Mouse (Mus musculus): ENCODE results near the gene Coq2. TPM values are rescaled to one million over a fixed set of nuclear protein-coding genes. Genes with fewer than 3 reads are reported as not detected.
A peak's percentile ranks its signal among the peaks of the same experiment; 100 is the strongest.

Coq2 gene
- total RNA-seq, 1 experiment from 2014 or later = 65.2 TPM

DNA sequence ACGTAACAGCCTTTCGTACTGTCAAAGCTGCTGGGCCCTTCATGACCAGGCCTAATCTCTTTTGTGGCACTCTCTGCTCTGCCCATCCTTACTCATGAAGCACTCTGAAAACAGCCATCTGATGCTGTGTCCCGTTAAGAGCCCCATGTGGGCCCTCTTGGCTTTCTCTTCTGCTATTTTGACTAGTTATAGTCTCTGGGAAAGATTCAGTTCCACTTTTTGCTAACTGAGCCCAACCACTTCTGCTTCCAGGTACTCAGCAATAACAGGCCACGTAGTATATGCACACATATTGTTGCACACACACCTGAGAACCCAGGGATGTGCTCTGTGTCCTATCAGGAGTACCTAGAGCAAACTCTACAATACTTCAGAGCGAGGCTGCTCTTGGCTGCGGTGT, 11.9 kb downstream of the Coq2 start:
- no peak for DNase-seq

- no peak for DNase-seq
Observed at GRCm38 (mm10) chr5:100658460-100658859, 16.5 kb downstream of the Coq2 start.

DNA sequence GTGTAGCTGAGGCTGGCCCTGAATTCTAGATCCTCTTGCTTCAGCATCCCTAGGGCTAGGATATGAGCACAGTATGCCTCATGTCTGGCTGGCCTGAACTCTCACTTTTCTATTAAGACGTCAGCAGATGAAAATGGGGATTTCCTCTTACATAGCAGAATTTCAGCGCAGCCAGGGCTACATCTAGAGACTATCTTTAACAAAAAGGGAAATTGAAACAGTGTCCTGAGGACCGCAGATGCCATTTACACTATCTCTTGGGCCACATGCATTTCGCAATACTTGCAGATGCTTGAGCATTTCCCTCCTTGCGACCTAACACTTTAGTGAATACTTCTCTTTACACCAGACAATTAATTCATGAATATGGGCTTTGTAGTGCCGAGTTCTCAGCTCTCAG, 18.6 kb downstream of the Coq2 start:
- DNase-seq = no peak

- DNase-seq = no peak
Observed at GRCm38 (mm10) chr5:100652327-100652726, 22.6 kb downstream of the Coq2 start.

- DNase-seq = no peak
Observed at GRCm38 (mm10) chr5:100651486-100651885, 23.5 kb downstream of the Coq2 start.

- DNase-seq = no peak
Observed at GRCm38 (mm10) chr5:100650969-100651368, 24.0 kb downstream of the Coq2 start.

- DNase-seq = no peak
Observed at GRCm38 (mm10) chr5:100648546-100648945, 26.4 kb downstream of the Coq2 start.

GRCm38 (mm10) chr5:100648046-100648445, 26.9 kb downstream of the Coq2 start:
- no peak for DNase-seq

DNA sequence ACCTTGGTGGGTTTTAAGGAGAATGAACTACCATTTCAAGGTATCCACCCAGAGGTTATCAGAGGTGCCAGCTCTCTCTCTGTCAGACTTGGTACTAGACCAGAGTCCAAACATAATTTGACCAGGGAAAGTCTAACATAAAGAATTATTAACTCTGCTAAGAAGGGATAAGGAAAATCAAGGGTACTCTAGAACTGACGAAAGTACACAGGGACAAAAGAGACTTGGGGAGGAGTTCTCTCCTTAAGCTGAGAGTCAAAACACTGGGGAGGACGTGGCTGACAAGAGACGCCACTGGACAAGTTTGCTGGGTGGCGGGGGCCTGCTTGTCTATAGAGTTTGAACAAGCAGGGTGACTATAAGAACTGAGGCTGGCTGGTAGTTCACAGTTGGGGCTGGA, 28.4 kb downstream of the Coq2 start:
- DNase-seq = no peak

DNA sequence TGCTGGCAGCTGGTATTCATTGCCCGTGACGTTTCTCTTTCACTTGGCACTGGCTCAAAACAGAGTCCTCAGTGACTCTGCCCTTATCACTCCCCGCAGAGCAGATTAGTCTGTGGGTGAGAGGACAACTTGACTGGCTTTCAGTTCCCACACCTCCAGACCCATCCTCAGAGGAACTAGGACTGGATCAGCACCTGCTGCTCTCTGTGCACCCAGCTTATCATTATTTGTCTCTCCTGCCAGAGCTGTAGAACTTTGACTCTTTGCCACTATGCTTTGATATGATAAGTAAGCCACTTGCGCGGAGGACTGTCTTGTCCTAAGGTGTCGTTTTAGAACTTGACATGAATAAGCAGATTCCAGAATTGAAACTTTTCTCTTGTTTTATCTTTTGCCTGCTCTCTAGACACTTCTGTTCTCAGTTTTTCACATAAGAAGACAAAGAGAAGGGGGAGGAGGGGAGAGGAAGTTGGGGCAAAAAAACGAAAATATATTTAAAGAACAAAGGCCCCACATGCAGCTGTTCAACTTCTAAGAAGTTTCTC, 30.9 kb downstream of the Coq2 start:
- no peak for DNase-seq

DNA sequence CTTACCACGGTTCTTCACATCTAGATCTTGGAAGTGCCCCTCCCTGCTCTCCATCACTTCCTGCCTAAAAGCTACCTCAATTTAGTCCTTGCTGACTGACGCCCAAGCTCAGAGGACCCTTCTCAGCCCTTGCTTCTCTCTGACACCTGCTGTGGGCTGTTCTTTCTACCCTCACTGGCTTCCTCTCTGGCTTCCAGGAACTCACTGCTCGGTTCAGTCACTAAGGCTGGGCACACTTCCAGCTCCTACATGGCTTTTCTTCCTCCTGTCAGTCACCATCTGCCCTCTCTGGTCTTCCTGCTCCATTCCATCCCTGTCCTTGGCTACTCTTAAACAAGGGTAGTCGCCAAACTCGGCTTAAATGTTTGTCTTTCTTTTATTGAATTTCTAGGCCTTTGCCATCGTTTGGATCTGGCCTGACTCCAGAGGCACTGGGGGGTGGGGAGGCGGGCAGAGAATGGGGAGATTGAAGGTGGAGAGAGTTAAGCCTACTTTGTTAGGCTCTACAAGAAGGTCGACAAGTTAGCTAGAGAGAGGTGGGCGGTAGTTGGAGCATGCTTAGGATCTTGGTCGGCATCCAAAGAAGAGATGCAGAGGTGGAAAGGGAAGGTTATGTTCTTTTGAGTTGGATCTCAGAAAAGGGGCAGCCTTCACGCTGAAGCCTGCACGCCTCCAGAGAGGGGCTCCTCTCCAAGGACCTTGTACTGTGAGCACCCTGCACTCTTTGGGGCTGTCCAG, 31.5 kb downstream of the Coq2 start:
- DNase-seq = no peak

DNA sequence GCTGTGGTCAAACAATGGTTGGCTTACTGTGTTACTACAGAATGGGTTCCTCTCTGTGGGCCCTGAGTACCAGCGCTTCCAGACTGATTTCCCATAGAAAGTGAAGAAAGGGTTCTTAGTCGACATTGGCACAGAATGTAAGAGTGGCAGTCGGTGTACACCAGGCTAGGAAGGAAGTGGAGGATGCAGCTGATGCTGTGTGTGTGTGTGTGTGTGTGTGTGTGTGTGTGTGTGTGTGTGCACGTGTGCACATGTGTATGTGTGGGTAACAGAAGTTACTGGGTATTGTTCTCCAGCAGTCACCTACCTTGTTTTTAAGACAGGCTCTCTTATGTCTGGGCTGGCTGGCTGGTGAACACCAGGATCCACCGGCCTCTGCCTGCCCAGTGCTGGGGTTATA, 32.6 kb downstream of the Coq2 start:
- DNase-seq = no peak

DNA sequence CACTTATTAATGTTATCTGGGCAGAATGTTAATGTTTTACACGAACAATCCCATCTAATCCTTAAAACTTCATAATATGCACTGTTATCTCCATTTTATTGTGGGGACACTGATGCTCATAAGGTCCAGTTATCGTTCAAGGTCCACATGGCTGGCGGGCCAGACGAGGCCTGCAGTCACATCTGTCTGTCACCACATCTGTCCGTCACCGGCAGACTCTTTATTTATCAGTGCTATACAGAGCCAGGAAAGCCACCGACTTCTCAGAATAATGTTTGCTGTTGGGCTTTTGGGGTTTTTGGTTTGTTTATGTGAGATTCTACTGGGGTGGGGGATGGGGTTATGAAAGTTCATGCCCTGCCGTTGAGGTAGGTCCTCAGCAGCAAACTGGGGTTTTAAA, 36.5 kb downstream of the Coq2 start:
- no peak for DNase-seq

GRCm38 (mm10) chr5:100636794-100637544, 38.0 kb downstream of the Coq2 start:
- DNase-seq = peak; percentile 10

- DNase-seq = no peak
Observed at GRCm38 (mm10) chr5:100635908-100636307, 39.0 kb downstream of the Coq2 start.

- DNase-seq = no peak
Observed at GRCm38 (mm10) chr5:100634885-100635478, 40.0 kb downstream of the Coq2 start.

DNA sequence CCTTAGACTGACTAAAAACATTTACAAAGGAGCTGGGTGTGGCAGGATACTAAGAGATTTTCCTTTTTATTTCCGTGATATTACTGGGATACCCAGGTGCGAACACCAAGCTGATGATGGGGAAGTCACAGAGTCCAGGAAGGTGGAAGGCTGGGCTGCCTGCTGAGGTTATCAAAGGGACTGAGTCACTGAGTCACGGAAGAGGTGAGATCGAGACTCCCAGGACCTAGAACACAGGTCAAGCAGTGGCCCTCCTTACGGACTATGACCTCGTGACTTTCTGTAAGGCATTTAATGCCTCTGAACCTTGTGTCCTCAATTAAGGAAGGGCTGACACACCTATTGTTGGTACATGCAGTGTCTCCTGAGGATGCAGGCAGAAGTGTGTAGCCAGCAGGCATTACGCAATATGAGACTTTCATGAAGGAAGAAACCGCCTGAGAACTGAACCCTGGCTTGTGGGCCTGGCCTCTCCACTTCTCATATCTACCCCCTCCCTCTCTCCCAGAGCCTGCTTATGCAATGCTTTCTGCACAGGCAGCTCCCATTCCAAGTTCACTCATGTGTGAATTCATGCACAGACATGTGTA, 42.3 kb downstream of the Coq2 start:
- no peak for DNase-seq

GRCm38 (mm10) chr5:100628807-100629206, 46.1 kb downstream of the Coq2 start:
- DNase-seq = no peak

DNA sequence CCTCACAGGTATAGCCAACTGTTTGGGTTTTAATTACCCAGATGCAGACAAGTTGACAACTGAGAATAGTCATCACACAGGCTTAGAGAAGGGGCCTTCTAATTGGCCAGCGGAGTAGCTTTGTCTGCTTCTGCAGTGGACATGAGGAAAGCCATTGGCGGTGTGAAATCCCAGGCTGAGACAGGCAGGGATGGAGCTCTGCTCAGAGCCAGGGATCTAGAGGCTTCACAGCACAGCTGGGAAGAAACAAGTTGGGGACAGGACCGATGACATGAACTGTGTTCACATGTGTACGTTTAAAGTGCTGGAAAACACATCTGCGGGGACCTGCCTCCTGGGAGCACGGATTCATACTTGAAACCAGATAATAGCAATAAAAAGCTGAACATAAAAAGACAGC, 48.4 kb downstream of the Coq2 start:
- DNase-seq = no peak

GRCm38 (mm10) chr5:100624743-100625360, 50.1 kb downstream of the Coq2 start:
- DNase-seq = no peak

DNA sequence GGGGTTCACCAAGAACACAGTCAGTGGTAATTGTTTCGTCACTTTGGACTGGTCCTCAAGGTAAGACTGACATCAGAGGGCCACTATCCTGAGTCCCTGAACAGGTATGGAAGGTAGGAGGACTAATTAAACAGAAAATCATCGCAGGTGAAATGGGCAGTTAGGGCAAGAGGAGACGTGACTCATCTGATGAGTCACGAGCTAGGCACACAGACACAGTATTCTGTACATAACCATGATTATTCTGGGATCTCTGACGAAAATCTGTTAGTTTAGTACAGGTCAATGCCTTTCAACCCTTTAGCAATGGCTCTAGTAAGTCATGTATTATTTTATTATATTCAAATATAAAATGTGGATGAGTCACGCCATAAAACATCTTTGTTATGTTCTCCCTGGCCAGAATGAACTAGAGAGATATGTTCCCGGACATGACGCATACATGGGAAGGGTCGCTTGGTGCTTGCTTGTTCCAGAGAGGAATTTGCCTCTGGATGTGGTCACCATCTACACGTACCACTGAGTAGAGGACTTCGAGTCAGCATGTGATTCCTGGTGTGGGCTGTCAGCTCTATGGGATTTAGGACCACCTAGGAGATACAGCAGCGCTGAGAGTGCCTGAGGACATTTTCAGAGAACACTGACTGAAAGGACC, 52.3 kb downstream of the Coq2 start:
- DNase-seq = no peak
